Mouse (Mus musculus): ENCODE data around the gene Ccdc130.
A peak's percentile ranks its signal among the peaks of the same experiment; 100 is the strongest.

Gene Ccdc130

GRCm38 (mm10) chr8:84237542-84238229 lies 32.5 kb downstream of the Ccdc130 start:
- DNase-seq (ENCODE audit: low spot score in 2 of 2), result no peak

- peak; percentile 98 to 99 for DNase-seq (ENCODE audit: low spot score in 2 of 2)
These were observed 33.1 kb downstream of the Ccdc130 start, which contains the start of gene Zswim4 for GRCm38 (mm10) chr8:84236998-84237473. Gene Zswim4 (minus strand): TSS chr8:84237055.

GRCm38 (mm10) chr8:84236410-84236997 lies 33.7 kb downstream of the Ccdc130 start:
- no peak for DNase-seq (ENCODE audit: low spot score in 2 of 2)

- no peak for DNase-seq (ENCODE audit: low spot score in 2 of 2)
These were observed 34.3 kb downstream of the Ccdc130 start for GRCm38 (mm10) chr8:84235746-84236409.

GRCm38 (mm10) chr8:84233055-84233454 lies 37.1 kb downstream of the Ccdc130 start:
- DNase-seq (ENCODE audit: low spot score in 2 of 2), result no peak

- no peak for DNase-seq (ENCODE audit: low spot score in 2 of 2)
These were observed 39.4 kb downstream of the Ccdc130 start for GRCm38 (mm10) chr8:84230735-84231134.

- DNase-seq (ENCODE audit: low spot score in 2 of 2), result no peak
These were observed 46.7 kb downstream of the Ccdc130 start for GRCm38 (mm10) chr8:84223322-84224029.

- no peak for DNase-seq (ENCODE audit: low spot score in 2 of 2)
These were observed 47.5 kb downstream of the Ccdc130 start for GRCm38 (mm10) chr8:84222566-84223165.

- no peak for DNase-seq (ENCODE audit: low spot score in 2 of 2)
These were observed 50.1 kb downstream of the Ccdc130 start for GRCm38 (mm10) chr8:84220105-84220504.

- no peak for DNase-seq (ENCODE audit: low spot score in 2 of 2)
These were observed 52.0 kb downstream of the Ccdc130 start for GRCm38 (mm10) chr8:84218143-84218542.

GRCm38 (mm10) chr8:84217206-84217605 lies 53.0 kb downstream of the Ccdc130 start:
- no peak for DNase-seq (ENCODE audit: low spot score in 2 of 2)

- no peak for DNase-seq (ENCODE audit: low spot score in 2 of 2)
These were observed 56.9 kb downstream of the Ccdc130 start for GRCm38 (mm10) chr8:84213277-84213676.

GRCm38 (mm10) chr8:84211881-84212563 lies 58.2 kb downstream of the Ccdc130 start:
- DNase-seq (ENCODE audit: low spot score in 2 of 2), result no peak

GRCm38 (mm10) chr8:84211202-84211601 lies 59.0 kb downstream of the Ccdc130 start:
- DNase-seq (ENCODE audit: low spot score in 2 of 2), result no peak

- DNase-seq (ENCODE audit: low spot score in 2 of 2), result peak; percentile 65 to 79
These were observed 59.9 kb downstream of the Ccdc130 start for GRCm38 (mm10) chr8:84210167-84210791.

GRCm38 (mm10) chr8:84208381-84209380 lies 61.5 kb downstream of the Ccdc130 start:
- DNase-seq (ENCODE audit: low spot score in 2 of 2), result no peak

GRCm38 (mm10) chr8:84207811-84208210 lies 62.4 kb downstream of the Ccdc130 start:
- no peak for DNase-seq (ENCODE audit: low spot score in 2 of 2)

All from frontal cortex, postnatal 14 days (tissue).